Mouse (Mus musculus): Measurements from ENCODE around the gene Tbc1d30.
A peak's percentile ranks its signal among the peaks of the same experiment; 100 is the strongest.

Tbc1d30 gene

GRCm38 (mm10) chr10:121351066-121351581 lies at the start of gene Tbc1d30:
TSS of gene Tbc1d30 (minus strand) at chr10:121351278.
- DNase-seq = peak; percentile 33

GRCm38 (mm10) chr10:121398599-121398998 lies 47.5 kb upstream of the Tbc1d30 start:
- DNase-seq = peak; percentile 43

GRCm38 (mm10) chr10:121395542-121396176 lies 44.6 kb upstream of the Tbc1d30 start:
- DNase-seq = no peak

GRCm38 (mm10) chr10:121394789-121395325 lies 43.8 kb upstream of the Tbc1d30 start:
- DNase-seq = no peak

GRCm38 (mm10) chr10:121394270-121394669 lies 43.2 kb upstream of the Tbc1d30 start:
- DNase-seq = no peak

- DNase-seq = no peak
Observed at GRCm38 (mm10) chr10:121391901-121392300, 40.8 kb upstream of the Tbc1d30 start.

GRCm38 (mm10) chr10:121390602-121391001 lies 39.5 kb upstream of the Tbc1d30 start:
- DNase-seq = no peak

GRCm38 (mm10) chr10:121386347-121386746 lies 35.3 kb upstream of the Tbc1d30 start:
- no peak for DNase-seq

GRCm38 (mm10) chr10:121385695-121386094 lies 34.6 kb upstream of the Tbc1d30 start:
- DNase-seq = no peak

- DNase-seq = no peak
Observed at GRCm38 (mm10) chr10:121384710-121385109, 33.6 kb upstream of the Tbc1d30 start.

- no peak for DNase-seq
Observed at GRCm38 (mm10) chr10:121381280-121381679, 30.2 kb upstream of the Tbc1d30 start.

GRCm38 (mm10) chr10:121379387-121379786 lies 28.3 kb upstream of the Tbc1d30 start:
- DNase-seq = no peak

- no peak for DNase-seq
Observed at GRCm38 (mm10) chr10:121376530-121377271, 25.6 kb upstream of the Tbc1d30 start.

GRCm38 (mm10) chr10:121375649-121376493 lies 24.8 kb upstream of the Tbc1d30 start:
- no peak for DNase-seq

GRCm38 (mm10) chr10:121374693-121375620 lies 23.9 kb upstream of the Tbc1d30 start:
- no peak for DNase-seq

- no peak for DNase-seq
Observed at GRCm38 (mm10) chr10:121374013-121374412, 22.9 kb upstream of the Tbc1d30 start.

GRCm38 (mm10) chr10:121370777-121371176 lies 19.7 kb upstream of the Tbc1d30 start:
- peak; percentile 40 for DNase-seq

- DNase-seq = no peak
Observed at GRCm38 (mm10) chr10:121368783-121369465, 17.8 kb upstream of the Tbc1d30 start.

- DNase-seq = no peak
Observed at GRCm38 (mm10) chr10:121367780-121368179, 16.7 kb upstream of the Tbc1d30 start.

- DNase-seq = no peak
Observed at GRCm38 (mm10) chr10:121367271-121367670, 16.2 kb upstream of the Tbc1d30 start.

- DNase-seq = no peak
Observed at GRCm38 (mm10) chr10:121365781-121366272, 14.7 kb upstream of the Tbc1d30 start.
